In genomic region chr7:84805224-84805623, GRCm38 (mm10) we compare ENCODE assay signal across 11 mouse cellular contexts. TPM values are rescaled to one million over a fixed set of nuclear protein-coding genes. Genes with fewer than 3 reads are reported as not detected.
A peak's percentile ranks its signal among the peaks of the same experiment; 100 is the strongest.
DNase-seq lines count a peak whose midpoint lies in the region.
"Had no signal": no experiment of that assay in that cellular context is flagged by ENCODE, and none has a peak within 500 bp of the region (broad histone marks: within the 10 kb centered on the region; RNA-seq: fewer than 3 reads in every experiment).

No protein-coding gene starts in this region.

- intact Hi-C loops in left cerebral cortex, postnatal 14 days (cut with DNase I) = no loop called here

- peak; percentile 32 for DNase-seq in embryo, embryonic 10 days (ENCODE audit: low spot score)
- no peak for DNase-seq in embryo, embryonic 9.5 days (ENCODE audit: extremely low spot score)
- peak; percentile 61 to 62 for DNase-seq in left cerebral cortex, postnatal 14 days (ENCODE audit: low spot score in 2 of 2)
- DNase-seq in left cerebral cortex, adult 8-10 months (ENCODE audit: low spot score in 2 of 2) = no peak
- peak; percentile 62 for DNase-seq in NIH3T3 (ENCODE audit: low read depth)
- DNase-seq in layer of hippocampus, adult 9-10 months (ENCODE audit: low spot score) = peak; percentile 27
- DNase-seq in spleen, postnatal 14 days (ENCODE audit: low spot score in 2 of 2) = no peak
- DNase-seq in urinary bladder, postnatal 25 days (ENCODE audit: low spot score) = no peak
- DNase-seq: cerebellum, adult 2 months had no signal

RNA-seq across cellular contexts. Expression of gene Olfr291, which starts 48.1 kb away (rescaled TPM):
- total RNA-seq in left cerebral cortex, postnatal 14 days (2021) = not detected
- total RNA-seq in left cerebral cortex, adult 8-10 months (2022) = not detected
- total RNA-seq: heart, adult 8-10 months; left cerebral cortex, postnatal 10 days had no signal

Comparison
In these comparisons a context has a peak if more than half of its experiments do, and no peak if none do; other contexts are left out.
1. DNase-seq: peak in embryo, embryonic 10 days (single experiment), left cerebral cortex, postnatal 14 days (2 of 2), NIH3T3 (single experiment) and layer of hippocampus, adult 9-10 months (single experiment); none in embryo, embryonic 9.5 days (single experiment), left cerebral cortex, adult 8-10 months (0 of 2), spleen, postnatal 14 days (0 of 2) and urinary bladder, postnatal 25 days (single experiment).